Mouse (Mus musculus): Measurements from ENCODE around the gene Pnlip.

Gene Pnlip

DNA sequence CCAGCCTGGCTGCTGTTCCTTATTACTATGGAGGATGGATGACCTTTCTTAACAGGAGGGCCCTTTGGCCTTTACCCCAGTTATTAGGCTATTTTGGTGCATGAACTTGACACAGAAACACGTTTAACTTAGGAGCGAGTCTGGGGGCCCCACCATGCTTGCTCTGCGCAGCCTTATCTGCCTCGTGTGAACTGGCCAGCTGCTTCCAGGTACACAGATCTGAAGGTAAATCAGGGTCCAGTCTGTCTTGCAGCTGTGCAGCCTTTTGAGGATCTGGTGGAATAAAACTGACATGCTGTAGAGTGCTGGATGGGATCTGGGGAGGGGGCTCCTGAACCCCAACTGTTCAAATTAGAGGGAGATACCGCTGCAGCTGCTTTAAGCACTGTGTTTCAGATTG is 75.5 kb downstream of the Pnlip start:
- DNase-seq (ENCODE audit: low spot score): no peak

GRCm38 (mm10) chr19:58728445-58729031 is 76.2 kb downstream of the Pnlip start, which contains the start of gene Pnliprp1:
TSS of gene Pnliprp1 (plus strand) at chr19:58728887.
- DNase-seq (ENCODE audit: low spot score): no peak
